Mouse (Mus musculus) testis, adult 2 months (tissue): Measurements from ENCODE around the gene Cpsf2.

Experiments used
- CTCF ChIP-seq: fragments of 200-500 bp; IDR thresholded peaks from 2 replicates; pipeline ENCODE4 v1.5.1; 2012; ENCODE audit warnings: low read depth, mild to moderate bottlenecking, inconsistent platforms, low read length, moderate library complexity; ENCODE audit not compliant: control insufficient read depth, insufficient read depth, insufficient replicate concordance
- POLR2A ChIP-seq: fragments of 200-500 bp; IDR thresholded peaks from 2 replicates; pipeline ENCODE4 v1.6.1; 2012; ENCODE audit warnings: low read depth, mild to moderate bottlenecking, inconsistent platforms, low read length, moderate library complexity; ENCODE audit not compliant: control insufficient read depth

GRCm38 (mm10) chr12:102021923-102022322 is 46.1 kb downstream of the Cpsf2 start:
- no peak for TF ChIP-seq POLR2A
- TF ChIP-seq CTCF = no peak
